Mouse (Mus musculus): ENCODE results near the gene Olfr1170. TPM values are rescaled to one million over a fixed set of nuclear protein-coding genes. Genes with fewer than 3 reads are reported as not detected.

The Olfr1170 gene
- polyA plus RNA-seq (2015; fragmentation: Nextera tagmentation; extraction: Ambion mirVana) = not detected in 2 replicates

- no peak for ATAC-seq (replicated peaks)
- Histone ChIP-seq H3K27ac (no peak within 1 kb of the TSS), H3K4me2 (no peak within 1 kb of the TSS), H3K9me3 (no peaks in the 10 kb centered on the region), H3K36me3 (replicated peaks) (no peaks in the 10 kb centered on the region), H3K4me1 (no peaks in the 10 kb centered on the region), H3K27me3 (replicated peaks) (no peaks in the 10 kb centered on the region), H3K4me3 (no peak within 1 kb of the TSS), H3K9ac (no peak within 1 kb of the TSS)
- WGBS = 79% methylated on average over 1 of the region's 1 CpGs
Measured at GRCm38 (mm10) chr2:88228234-88228633, at the start of gene Olfr1170. TSS of gene Olfr1170 (minus strand) at chr2:88228334.

- WGBS = 96% methylated on average over 1 of the region's 1 CpGs
- Histone ChIP-seq H3K4me1 (no peaks in the 10 kb centered on the region), H3K4me3 (no peak overlapping the region), H3K9ac (no peak overlapping the region), H3K27me3 (replicated peaks) (no peaks in the 10 kb centered on the region), H3K4me2 (no peak overlapping the region), H3K9me3 (no peaks in the 10 kb centered on the region), H3K36me3 (replicated peaks) (no peaks in the 10 kb centered on the region), H3K27ac (no peak overlapping the region)
- no peak for ATAC-seq (replicated peaks)
Measured at GRCm38 (mm10) chr2:88220784-88221183, 7.3 kb downstream of the Olfr1170 start.

GRCm38 (mm10) chr2:88181580-88181979 is 46.6 kb downstream of the Olfr1170 start, which contains the start of gene Olfr1168:
TSS of gene Olfr1168 (plus strand) at chr2:88181880.
- no peaks in the 10 kb centered on the region for H3K27me3 ChIP-seq (replicated peaks)
- no peak within 1 kb of the TSS for H3K4me2 ChIP-seq
- H3K9me3 ChIP-seq = no peaks in the 10 kb centered on the region
- H3K9ac ChIP-seq = no peak within 1 kb of the TSS
- no peak for ATAC-seq (replicated peaks)
- no peak within 1 kb of the TSS for H3K27ac ChIP-seq
- no peaks in the 10 kb centered on the region for H3K36me3 ChIP-seq (replicated peaks)
- WGBS = 92% methylated on average over 2 of the region's 2 CpGs
- no peaks in the 10 kb centered on the region for H3K4me1 ChIP-seq
- H3K4me3 ChIP-seq = no peak within 1 kb of the TSS

Other genes starting within 250 kb of the Olfr1170 start
- gene Olfr1158, start 238.2 kb downstream of the Olfr1170 start, polyA plus RNA-seq (2015; fragmentation: Nextera tagmentation; extraction: Ambion mirVana) = not detected in 2 replicates
- not detected in 2 replicates for gene Olfr1160, start 220.1 kb downstream of the Olfr1170 start, polyA plus RNA-seq (2015; fragmentation: Nextera tagmentation; extraction: Ambion mirVana)
- not detected in 2 replicates for gene Olfr1161, start 205.6 kb downstream of the Olfr1170 start, polyA plus RNA-seq (2015; fragmentation: Nextera tagmentation; extraction: Ambion mirVana)
- not detected in 2 replicates for gene Olfr73, start 190.6 kb downstream of the Olfr1170 start, polyA plus RNA-seq (2015; fragmentation: Nextera tagmentation; extraction: Ambion mirVana)
- not detected in 2 replicates for gene Olfr1162, start 177.2 kb downstream of the Olfr1170 start, polyA plus RNA-seq (2015; fragmentation: Nextera tagmentation; extraction: Ambion mirVana)
- not detected in 2 replicates for gene Olfr1163, start 156.5 kb downstream of the Olfr1170 start, polyA plus RNA-seq (2015; fragmentation: Nextera tagmentation; extraction: Ambion mirVana)
- not detected in 2 replicates for gene Olfr1164, start 134.4 kb downstream of the Olfr1170 start, polyA plus RNA-seq (2015; fragmentation: Nextera tagmentation; extraction: Ambion mirVana)
- not detected in 2 replicates for gene Olfr1166, start 100.1 kb downstream of the Olfr1170 start, polyA plus RNA-seq (2015; fragmentation: Nextera tagmentation; extraction: Ambion mirVana)
- not detected in 2 replicates for gene Olfr1167, start 73.1 kb downstream of the Olfr1170 start, polyA plus RNA-seq (2015; fragmentation: Nextera tagmentation; extraction: Ambion mirVana)
- gene Olfr1168, start 46.5 kb downstream of the Olfr1170 start, polyA plus RNA-seq (2015; fragmentation: Nextera tagmentation; extraction: Ambion mirVana) = not detected in 2 replicates
- not detected in 2 replicates for gene Olfr1173, start 51.5 kb upstream of the Olfr1170 start, polyA plus RNA-seq (2015; fragmentation: Nextera tagmentation; extraction: Ambion mirVana)
- gene Olfr1174-ps, start 86.8 kb upstream of the Olfr1170 start, polyA plus RNA-seq (2015; fragmentation: Nextera tagmentation; extraction: Ambion mirVana) = not detected in 2 replicates
- not detected in 2 replicates for gene Olfr1175-ps, start 98.9 kb upstream of the Olfr1170 start, polyA plus RNA-seq (2015; fragmentation: Nextera tagmentation; extraction: Ambion mirVana)
- gene Olfr1176, start 108.4 kb upstream of the Olfr1170 start, polyA plus RNA-seq (2015; fragmentation: Nextera tagmentation; extraction: Ambion mirVana) = not detected in 2 replicates
- gene Olfr1177-ps, start 118.2 kb upstream of the Olfr1170 start, polyA plus RNA-seq (2015; fragmentation: Nextera tagmentation; extraction: Ambion mirVana) = not detected in 2 replicates
- gene Olfr1178, start 158.7 kb upstream of the Olfr1170 start, polyA plus RNA-seq (2015; fragmentation: Nextera tagmentation; extraction: Ambion mirVana) = not detected in 2 replicates
- gene Olfr1179, start 178.1 kb upstream of the Olfr1170 start, polyA plus RNA-seq (2015; fragmentation: Nextera tagmentation; extraction: Ambion mirVana) = not detected in 2 replicates
- not detected in 2 replicates for gene Olfr1180, start 190.8 kb upstream of the Olfr1170 start, polyA plus RNA-seq (2015; fragmentation: Nextera tagmentation; extraction: Ambion mirVana)
- gene Olfr1181, start 197.8 kb upstream of the Olfr1170 start, polyA plus RNA-seq (2015; fragmentation: Nextera tagmentation; extraction: Ambion mirVana) = not detected in 2 replicates
- not detected in 2 replicates for gene Gm13757, start 220.8 kb upstream of the Olfr1170 start, polyA plus RNA-seq (2015; fragmentation: Nextera tagmentation; extraction: Ambion mirVana)
- not detected in 2 replicates for gene Olfr1183, start 226.5 kb upstream of the Olfr1170 start, polyA plus RNA-seq (2015; fragmentation: Nextera tagmentation; extraction: Ambion mirVana)

Measured in midbrain, embryonic 15.5 days (tissue).